Mouse (Mus musculus): Measurements from ENCODE around the gene Soat1. TPM values are rescaled to one million over a fixed set of nuclear protein-coding genes. Genes with fewer than 3 reads are reported as not detected.

Gene Soat1
- polyA plus RNA-seq, 1 experiment = 10.4 TPM

DNA sequence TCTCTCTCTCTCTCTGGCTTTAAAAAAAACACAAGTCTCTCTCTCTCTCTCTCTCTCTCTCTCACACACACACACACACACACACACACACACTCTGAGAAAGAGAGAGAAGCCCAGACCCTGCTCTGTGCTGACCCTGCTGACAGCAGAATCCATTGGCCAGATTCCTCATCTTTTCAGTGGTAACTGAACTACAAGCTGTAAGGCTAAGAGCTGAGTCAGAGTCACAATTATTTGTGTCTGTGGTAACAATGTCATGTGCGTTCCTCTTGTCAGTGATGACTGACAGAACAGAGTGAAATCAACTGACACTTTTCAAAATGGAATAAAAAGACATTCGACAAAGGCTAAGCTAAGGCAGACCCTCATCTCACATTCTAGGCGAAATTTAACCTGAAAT is 5.6 kb downstream of the Soat1 start:
- WGBS = 81% methylated on average over 3 of the region's 3 CpGs
- DNase-seq (ENCODE audit: low read depth, low spot score) = no peak

DNA sequence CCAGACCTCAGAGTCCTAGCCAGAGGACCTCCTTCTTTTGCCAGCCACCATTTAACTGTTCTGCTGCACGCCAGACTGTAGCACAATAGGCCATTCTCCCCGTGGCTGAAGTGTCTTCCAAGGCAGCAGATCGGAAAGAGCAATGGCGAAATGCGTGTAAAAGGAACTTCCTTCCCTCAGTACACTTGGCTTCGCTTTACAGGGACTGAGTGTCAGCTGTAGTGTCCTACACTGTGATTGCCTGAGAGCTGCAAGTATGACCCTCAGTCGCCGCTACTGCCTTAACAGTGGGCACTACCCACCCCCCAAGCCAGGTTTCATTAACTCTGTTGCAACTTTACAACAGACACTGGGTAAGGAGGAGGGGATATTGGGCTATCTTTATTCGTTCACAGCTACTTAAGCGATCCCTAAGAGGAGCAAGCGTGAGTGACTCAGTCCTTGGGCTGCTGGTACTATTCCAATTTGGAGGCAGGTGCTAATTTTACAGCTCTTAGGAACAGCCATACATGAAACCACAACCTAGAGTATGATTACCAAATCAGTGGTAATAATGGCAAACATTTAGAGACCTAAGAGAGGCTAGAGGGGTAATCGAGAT is 6.4 kb downstream of the Soat1 start:
- no peak for DNase-seq (ENCODE audit: low read depth, low spot score)
- 34% methylated on average over 12 of the region's 12 CpGs for WGBS

- no peak for DNase-seq (ENCODE audit: low read depth, low spot score)
- WGBS = 73% methylated on average over 9 of the region's 9 CpGs
Observed at GRCm38 (mm10) chr1:156464963-156465362, 9.2 kb downstream of the Soat1 start.

- WGBS = 34% methylated on average over 8 of the region's 8 CpGs
- DNase-seq (ENCODE audit: low read depth, low spot score) = no peak
Observed at GRCm38 (mm10) chr1:156463981-156464853, 9.9 kb downstream of the Soat1 start.

DNA sequence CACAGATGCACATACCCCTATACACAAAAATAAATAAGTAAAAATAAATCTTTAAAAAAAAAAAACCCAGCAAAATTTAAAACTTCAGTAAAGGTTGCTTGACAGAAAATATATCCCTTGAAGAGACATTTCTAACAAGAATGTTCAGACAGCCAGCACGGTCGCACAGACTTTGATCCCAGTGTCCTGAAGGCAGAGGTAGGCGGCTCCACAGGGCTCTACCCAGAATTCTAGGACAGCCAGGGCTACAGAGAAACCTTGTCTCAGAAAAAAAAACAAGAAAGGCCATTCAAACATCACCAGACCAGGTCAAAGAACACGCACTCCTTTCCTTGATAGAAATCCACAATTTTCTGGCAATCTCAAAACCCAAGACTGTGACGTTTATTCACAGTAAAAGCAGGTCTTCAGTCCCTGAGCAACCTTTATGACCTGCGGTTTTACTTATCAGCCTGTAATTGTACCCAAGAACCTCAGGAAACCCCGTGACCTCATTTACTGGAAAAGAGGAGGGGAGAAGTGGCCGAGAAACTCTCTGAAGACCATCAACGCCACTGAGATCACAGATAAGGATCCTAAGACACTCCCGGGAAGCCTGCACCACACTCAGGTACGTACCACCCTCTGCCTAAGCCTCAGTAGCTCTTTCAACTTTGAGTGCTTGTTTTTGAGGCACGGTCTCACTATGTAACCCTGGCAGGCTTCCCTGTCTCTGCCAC is 11.7 kb downstream of the Soat1 start:
- no peak for DNase-seq (ENCODE audit: low read depth, low spot score)
- 39% methylated on average over 12 of the region's 12 CpGs for WGBS

GRCm38 (mm10) chr1:156461036-156461435 is 13.1 kb downstream of the Soat1 start:
- 90% methylated on average over 6 of the region's 6 CpGs for WGBS
- no peak for DNase-seq (ENCODE audit: low read depth, low spot score)

- DNase-seq (ENCODE audit: low read depth, low spot score) = no peak
- 86% methylated on average over 4 of the region's 4 CpGs for WGBS
Observed at GRCm38 (mm10) chr1:156460216-156460615, 13.9 kb downstream of the Soat1 start.

GRCm38 (mm10) chr1:156459690-156460089 is 14.4 kb downstream of the Soat1 start:
- no peak for DNase-seq (ENCODE audit: low read depth, low spot score)
- WGBS = 46% methylated on average over 3 of the region's 3 CpGs

- WGBS = 59% methylated on average over 8 of the region's 8 CpGs
- DNase-seq (ENCODE audit: low read depth, low spot score) = no peak
Observed at GRCm38 (mm10) chr1:156458391-156459060, 15.6 kb downstream of the Soat1 start.

- WGBS = 93% methylated on average over 2 of the region's 2 CpGs
- DNase-seq (ENCODE audit: low read depth, low spot score) = no peak
Observed at GRCm38 (mm10) chr1:156455005-156455758, 18.9 kb downstream of the Soat1 start.

- 17% methylated on average over 7 of the region's 7 CpGs for WGBS
- DNase-seq (ENCODE audit: low read depth, low spot score) = no peak
Observed at GRCm38 (mm10) chr1:156454384-156454783, 19.7 kb downstream of the Soat1 start.

- no peak for DNase-seq (ENCODE audit: low read depth, low spot score)
- WGBS = 89% methylated on average over 10 of the region's 10 CpGs
Observed at GRCm38 (mm10) chr1:156453876-156454275, 20.3 kb downstream of the Soat1 start.

DNA sequence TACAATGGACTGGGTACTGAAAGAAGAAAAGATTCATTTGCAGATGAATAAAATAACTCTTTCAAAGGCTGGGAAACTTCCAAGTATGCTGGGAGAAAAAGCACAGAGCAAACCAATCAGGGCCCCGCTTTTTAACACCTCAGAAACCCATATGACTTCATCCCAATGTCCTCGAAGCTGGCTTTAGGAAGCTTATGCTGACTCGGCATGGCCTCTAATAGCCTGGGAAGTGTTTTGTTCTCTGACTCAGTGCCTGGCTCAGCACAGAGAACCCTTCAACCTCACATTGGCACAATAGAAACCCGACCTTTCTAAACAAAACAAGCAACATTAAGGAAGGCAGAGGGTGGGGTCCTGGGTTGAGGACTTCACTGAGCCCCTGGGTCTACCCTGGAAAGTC is 23.7 kb downstream of the Soat1 start:
- WGBS = 56% methylated on average over 4 of the region's 4 CpGs
- DNase-seq (ENCODE audit: low read depth, low spot score) = no peak

- 91% methylated on average over 17 of the region's 17 CpGs for WGBS
- DNase-seq (ENCODE audit: low read depth, low spot score) = no peak
Observed at GRCm38 (mm10) chr1:156449691-156450090, 24.4 kb downstream of the Soat1 start.

DNA sequence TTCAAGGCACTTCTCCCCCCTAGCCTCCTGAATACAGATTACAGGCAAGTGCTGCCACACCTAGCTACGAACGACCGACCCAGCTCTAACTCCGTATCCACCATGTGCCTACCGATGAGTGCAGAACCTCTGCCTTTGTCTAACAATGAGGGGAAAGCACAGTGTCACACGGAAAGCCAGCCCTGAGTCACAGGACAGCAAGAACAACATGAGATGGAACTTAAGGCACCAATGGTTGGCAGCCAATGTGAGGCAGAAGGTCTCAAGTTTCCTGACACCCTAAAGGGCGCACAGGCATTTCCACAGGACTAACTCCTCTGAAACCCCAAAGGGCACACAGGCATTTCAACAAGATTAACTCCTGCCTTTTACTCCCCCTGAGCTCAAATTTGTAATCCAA is 25.0 kb downstream of the Soat1 start:
- no peak for DNase-seq (ENCODE audit: low read depth, low spot score)
- WGBS = 82% methylated on average over 7 of the region's 7 CpGs

DNA sequence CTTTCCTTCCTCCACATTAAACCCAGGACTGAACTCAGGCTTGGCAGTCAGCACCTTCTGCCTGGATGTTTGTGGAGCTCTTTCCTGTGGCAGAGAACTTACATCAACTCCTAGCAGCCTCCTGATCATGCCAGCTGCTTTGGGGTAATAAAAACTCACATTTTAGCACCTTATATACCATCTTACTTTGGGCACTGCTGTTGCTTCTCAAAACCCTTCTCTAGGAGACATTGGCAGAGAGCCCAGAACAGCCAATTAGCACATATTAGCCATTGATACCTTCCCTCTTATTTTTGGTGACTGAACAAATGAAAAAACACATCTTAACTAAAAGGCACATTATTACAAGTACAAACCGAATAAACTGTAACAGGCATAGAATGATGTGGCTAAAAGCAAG is 29.1 kb downstream of the Soat1 start:
- WGBS = 98% methylated on average over 1 of the region's 1 CpGs
- DNase-seq (ENCODE audit: low read depth, low spot score) = no peak

DNA sequence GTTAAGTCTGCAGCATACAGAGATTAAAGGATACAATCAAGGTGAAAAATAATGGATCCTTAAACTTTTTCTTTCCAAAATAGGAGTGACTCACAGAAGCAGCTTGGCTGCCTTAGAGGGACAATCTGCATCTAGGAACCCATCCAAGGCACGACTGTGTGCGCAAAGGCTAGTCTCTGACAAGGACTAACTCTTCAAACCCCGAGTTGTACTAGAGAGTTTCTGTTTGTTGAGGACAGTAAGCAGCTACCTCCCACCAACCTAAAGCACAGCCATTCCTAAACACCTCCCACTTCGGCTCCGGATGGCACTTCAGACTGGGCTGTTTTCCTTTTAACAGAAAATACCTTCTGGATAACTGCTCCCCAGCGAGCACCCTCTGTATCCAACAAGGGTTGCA is 31.4 kb downstream of the Soat1 start:
- DNase-seq (ENCODE audit: low read depth, low spot score) = no peak
- 67% methylated on average over 6 of the region's 6 CpGs for WGBS

- no peak for DNase-seq (ENCODE audit: low read depth, low spot score)
- 94% methylated on average over 12 of the region's 12 CpGs for WGBS
Observed at GRCm38 (mm10) chr1:156442266-156442665, 31.9 kb downstream of the Soat1 start.

DNA sequence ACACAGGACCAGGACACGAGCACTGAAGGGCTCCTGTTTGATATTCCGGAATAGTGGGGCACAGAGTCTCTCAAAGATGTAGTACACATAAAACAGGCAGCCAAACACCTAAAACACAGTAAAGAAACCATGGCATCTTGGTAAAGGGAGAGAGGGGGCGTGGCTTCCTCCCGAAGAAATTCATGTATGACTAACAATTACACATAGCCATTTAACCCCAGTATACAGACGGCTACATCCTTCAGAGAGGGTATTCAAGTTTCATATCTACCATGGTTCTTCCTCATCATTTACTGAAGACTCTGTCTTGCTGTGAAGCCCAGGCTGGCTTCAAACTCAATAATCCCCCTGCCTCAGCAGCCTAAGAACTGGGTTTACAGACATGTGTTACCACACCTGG is 36.4 kb downstream of the Soat1 start:
- 80% methylated on average over 5 of the region's 5 CpGs for WGBS
- no peak for DNase-seq (ENCODE audit: low read depth, low spot score)

All from large intestine, adult 2 months (tissue).